Mouse (Mus musculus): ENCODE results near the gene Prr32. TPM values are rescaled to one million over a fixed set of nuclear protein-coding genes. Genes with fewer than 3 reads are reported as not detected.

Gene Prr32
- not detected in 2 replicates for total RNA-seq (2017)

DNA sequence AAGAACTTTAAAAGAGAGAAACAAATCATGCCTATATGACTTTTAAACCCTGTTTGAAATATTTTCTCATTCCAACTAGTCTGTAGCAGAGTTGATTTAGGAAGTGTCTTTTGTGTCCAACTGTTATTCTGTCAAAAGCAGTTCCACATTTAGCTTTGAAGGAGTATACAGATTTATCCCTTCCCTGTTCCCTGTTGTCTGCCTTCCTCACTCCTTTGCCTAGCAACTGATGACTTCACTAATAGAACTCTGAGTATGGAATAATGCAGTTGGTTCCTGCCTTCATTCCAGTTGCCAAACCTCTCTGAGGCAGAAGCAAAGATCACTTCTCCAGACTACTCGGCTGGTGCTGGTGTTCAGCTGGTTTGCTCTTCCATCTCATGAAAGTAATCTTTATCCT is at the start of gene Prr32:
TSS of gene Prr32 (plus strand) at position 301 of the 400 bp plus-strand sequence.
- no peak for ATAC-seq (replicated peaks in 1 of 2; ENCODE audit: insufficient read depth in 1 of 2, low FRiP score in 2 of 2, low TSS enrichment in 1 of 2, low read depth in 1 of 2, poor library complexity in 2 of 2, severe bottlenecking in 2 of 2)
